Mouse (Mus musculus): Measurements from ENCODE around the gene Fndc3b.
"Not testable (repeated sequence)": the region's sequence is repeated elsewhere in the genome, so short reads cannot be mapped to it uniquely, and the experiment has no call there.

Fndc3b gene

DNA sequence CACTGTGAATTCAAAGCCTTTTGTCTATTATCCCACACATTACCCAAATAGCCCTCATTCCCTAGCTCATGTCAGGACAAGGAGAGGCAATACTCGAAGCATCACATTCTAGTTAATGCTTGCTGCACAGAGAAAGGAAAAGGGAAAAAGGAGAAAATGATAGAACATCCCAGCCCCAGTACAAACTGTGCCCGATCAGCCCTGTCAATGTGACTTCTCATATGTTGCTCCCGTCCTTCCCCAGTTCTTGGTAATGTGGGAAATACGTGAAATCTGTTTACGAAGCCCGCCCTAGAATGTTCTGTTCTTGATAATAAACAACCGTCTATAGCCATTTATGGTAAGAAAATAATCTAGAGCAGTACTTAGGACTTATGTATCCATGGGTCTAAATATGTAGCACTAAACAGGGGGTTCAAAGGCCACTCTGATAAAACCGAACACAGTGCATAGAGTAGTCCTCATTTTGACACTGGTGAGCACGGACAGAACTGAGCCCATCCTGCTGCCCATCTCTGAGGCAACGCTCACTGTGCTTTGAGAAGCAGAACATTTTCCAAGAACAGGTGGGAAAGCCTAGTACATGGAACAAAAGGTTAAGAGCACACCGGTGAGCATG is 286.9 kb downstream of the Fndc3b start:
- no peak for DNase-seq (ENCODE audit: low read depth, low spot score)

DNA sequence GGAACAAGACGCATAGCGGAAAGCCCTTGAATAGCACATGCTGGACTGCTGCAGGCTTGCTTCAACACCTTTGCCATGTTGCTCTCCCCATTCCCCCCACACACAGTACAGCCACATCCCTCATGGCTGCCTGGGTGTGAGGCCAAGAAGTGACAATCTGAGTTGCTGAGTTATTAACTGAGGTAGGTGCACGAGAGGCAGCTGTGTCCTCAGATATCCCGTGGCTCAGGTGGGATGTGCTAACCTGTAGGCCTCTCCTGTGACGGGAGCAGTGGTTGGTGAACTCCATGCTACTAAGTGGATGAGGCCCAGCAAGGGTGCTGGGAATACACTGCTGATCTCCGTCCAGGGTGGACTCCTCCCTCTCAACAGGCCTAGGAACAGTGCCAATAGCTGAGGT is 288.6 kb downstream of the Fndc3b start:
- DNase-seq (ENCODE audit: low read depth, low spot score), result no peak

DNA sequence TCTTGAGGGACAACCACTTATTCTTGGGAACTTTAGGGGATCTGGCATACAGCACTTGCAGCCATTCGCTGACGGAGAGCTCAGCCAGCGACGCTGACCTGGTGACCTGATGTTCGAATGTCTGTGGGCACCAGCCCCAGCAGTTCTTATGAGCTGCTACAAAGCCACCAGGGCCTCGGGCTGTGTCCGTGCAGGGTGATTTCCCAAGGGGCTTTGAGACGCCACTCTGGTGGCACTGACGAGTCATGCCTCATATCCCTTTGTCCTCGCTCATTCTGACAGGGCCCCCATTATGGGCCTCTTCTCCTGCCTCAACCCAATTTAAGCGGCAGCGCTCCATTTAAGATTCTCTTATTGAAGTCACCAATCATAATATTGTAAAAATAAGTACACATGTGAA is 289.1 kb downstream of the Fndc3b start:
- DNase-seq (ENCODE audit: low read depth, low spot score), result no peak

- no peak for DNase-seq (ENCODE audit: low read depth, low spot score)
Observed at GRCm38 (mm10) chr3:27418602-27419001, 292.5 kb downstream of the Fndc3b start.

DNA sequence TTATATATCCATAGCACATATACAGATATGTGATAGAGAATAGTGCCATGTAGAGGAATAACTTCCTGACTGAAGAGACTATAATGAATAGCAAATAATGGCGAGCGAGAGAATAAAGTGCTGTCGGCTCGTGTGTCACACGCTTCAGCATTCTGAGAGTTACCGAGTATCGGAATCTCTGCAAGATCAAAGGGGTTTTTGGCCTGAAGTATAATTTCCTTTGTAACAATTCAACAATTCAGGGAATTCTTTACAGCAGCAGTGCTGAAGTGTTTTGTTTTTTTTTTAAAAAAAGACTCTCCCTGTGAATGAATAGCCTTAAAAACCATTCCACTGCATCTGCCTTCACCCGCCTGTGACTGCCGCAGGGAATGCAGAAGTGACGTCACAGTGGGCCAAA is 294.3 kb downstream of the Fndc3b start:
- no peak for DNase-seq (ENCODE audit: low read depth, low spot score)

- DNase-seq (ENCODE audit: low read depth, low spot score), result no peak
Observed at GRCm38 (mm10) chr3:27413566-27413965, 297.5 kb downstream of the Fndc3b start.

- no peak for DNase-seq (ENCODE audit: low read depth, low spot score)
Observed at GRCm38 (mm10) chr3:27411286-27411685, 299.8 kb downstream of the Fndc3b start.

GRCm38 (mm10) chr3:27408564-27408963 is 302.5 kb downstream of the Fndc3b start:
- DNase-seq (ENCODE audit: low read depth, low spot score), result no peak

DNA sequence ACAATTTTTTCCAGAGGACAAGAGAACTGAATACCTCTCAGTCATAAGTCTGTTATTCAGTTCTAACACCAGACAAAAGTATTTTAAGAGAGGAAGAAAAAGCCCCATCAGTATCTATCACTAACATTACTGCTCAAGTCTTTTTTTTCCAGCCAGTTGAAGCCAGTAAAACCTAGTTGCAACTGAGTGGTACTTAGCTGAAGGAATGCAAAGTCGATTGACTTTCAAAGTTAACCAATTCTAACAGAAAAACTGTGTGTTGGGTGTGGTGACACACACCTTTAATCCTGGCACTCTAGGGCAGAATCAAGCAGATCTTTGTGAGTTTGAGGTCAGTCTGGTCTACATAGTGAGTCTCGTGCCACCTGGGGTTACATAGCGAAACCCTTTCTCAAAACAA is 304.7 kb downstream of the Fndc3b start:
- no peak for DNase-seq (ENCODE audit: low read depth, low spot score)

- not testable (repeated sequence) for DNase-seq (ENCODE audit: low read depth, low spot score)
Observed at GRCm38 (mm10) chr3:27400996-27401395, 310.1 kb downstream of the Fndc3b start.

GRCm38 (mm10) chr3:27389923-27390322 is 321.2 kb downstream of the Fndc3b start:
- DNase-seq (ENCODE audit: low read depth, low spot score), result no peak

DNA sequence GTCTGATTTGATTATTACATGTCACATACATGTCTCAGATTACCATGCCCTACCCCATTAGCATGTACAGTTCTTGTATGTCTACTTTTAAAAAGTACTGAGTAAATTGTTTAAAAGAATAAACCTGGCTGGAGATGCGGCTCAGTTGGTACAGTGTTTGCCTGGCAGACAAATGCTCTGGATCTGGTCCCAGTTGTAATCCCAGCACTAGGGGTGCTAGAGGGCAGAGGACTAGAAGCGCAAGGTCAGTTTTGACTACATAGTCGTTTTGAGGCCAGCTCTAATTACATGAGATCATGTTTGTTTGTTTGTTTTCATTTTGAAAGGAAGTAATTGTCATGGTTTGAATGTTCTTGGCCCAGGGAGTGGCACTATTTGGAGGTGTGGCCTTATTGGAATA is 326.3 kb downstream of the Fndc3b start:
- DNase-seq (ENCODE audit: low read depth, low spot score), result no peak

DNA sequence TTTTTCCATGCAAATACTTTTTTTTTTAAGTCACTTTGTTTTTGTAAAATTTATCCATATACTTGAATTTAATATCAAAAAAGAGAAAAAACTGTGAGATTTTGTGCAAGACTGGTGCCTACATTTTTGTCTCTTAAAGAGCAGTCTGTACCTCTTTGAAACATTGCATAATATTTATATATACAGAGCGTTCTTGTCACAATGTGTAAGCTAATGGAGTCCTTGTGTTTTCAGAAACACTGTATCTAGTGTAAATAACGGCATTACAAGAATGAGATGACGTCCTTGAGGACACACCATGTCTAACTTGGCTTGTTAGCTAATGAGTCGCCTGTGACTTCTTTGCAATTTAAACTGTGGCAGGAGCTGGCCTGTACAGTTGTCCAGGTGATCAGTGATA is 333.2 kb downstream of the Fndc3b start:
- DNase-seq (ENCODE audit: low read depth, low spot score), result no peak

DNA sequence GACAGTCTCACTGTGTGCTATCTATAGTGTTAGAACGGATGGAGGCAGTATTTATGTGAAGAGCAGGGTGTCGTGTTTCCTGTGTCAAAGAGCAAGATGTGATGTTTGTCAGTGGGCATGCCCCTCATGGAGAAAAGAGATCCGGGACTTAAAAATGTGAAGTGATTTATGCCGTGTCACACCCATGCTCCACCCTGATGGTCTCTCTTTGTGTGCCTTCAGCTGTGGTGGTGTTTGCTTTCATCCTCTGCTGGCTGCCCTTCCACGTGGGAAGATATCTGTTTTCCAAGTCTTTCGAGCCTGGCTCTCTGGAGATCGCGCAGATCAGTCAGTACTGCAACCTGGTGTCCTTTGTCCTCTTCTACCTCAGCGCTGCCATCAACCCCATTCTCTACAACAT is 336.7 kb downstream of the Fndc3b start:
- DNase-seq (ENCODE audit: low read depth, low spot score), result no peak

GRCm38 (mm10) chr3:27371725-27372650 is 339.1 kb downstream of the Fndc3b start:
- DNase-seq (ENCODE audit: low read depth, low spot score), result no peak

GRCm38 (mm10) chr3:27371276-27371621 is 339.9 kb downstream of the Fndc3b start, which contains the start of gene Ghsr:
Gene Ghsr, plus strand, starts transcription at chr3:27371351.
- no peak for DNase-seq (ENCODE audit: low read depth, low spot score)

DNA sequence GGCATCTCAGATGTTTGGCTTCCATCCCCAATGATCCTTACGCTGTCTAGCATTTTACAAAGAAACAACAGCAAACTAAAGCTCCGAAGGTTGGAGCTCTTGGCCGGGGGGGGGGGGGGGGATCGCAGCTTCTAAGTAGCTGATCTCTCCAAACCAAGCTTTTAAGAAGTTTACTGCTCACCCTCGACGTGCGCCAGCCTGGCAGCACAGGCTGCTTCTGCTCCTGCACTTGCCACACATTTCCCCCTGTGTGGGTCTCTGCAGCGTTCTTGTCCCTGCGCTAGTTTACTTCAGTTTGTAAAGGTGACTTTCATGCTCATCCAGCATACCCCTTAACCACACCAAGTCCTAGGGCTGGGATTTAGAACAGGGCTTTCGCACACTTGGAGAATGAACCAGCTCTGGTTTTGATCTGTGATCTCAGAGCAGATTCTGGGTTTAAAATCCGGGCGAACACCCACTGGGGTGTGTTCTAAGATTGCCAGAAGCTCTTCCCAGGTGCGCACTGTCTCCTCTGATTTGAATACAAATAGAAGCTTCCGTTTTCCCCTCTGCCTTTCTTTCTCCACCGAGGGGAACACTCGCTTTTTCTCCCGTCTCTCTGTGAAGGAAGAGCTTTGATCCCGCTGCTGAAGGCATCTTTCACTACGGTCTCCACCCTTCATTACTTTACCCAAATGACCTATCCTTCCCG is 340.4 kb downstream of the Fndc3b start:
- DNase-seq (ENCODE audit: low read depth, low spot score), result no peak

- DNase-seq (ENCODE audit: low read depth, low spot score), result no peak
Observed at GRCm38 (mm10) chr3:27370125-27370524, 341.0 kb downstream of the Fndc3b start.

Measured in retina, postnatal 7 days (tissue).